Mouse (Mus musculus): Measurements from ENCODE around the gene Lmo4.

GRCm38 (mm10) chr3:144225456-144226240, 20.6 kb upstream of the Lmo4 start:
- TF ChIP-seq GATA1 (IDR thresholded peaks at IDR 0.05; ENCODE audit: borderline replicate concordance, low read length) (no peak), FLI1 (IDR thresholded peaks at IDR 0.05; ENCODE audit: low read length) (no peak)

Measured in megakaryocyte, embryonic 14.5 days (primary cell).